Mouse (Mus musculus) intestine, embryonic 16.5 days (tissue): ENCODE results near the gene 1700003E16Rik. TPM values are rescaled to one million over a fixed set of nuclear protein-coding genes. Genes with fewer than 3 reads are reported as not detected.
"Not testable (repeated sequence)": the region's sequence is repeated elsewhere in the genome, so short reads cannot be mapped to it uniquely, and the experiment has no call there.

Experiments
- ATAC-seq: fragments of 200-750 bp; cut with Nextera tagmentation; 2 replicates; pipeline ENCODE4 v1.8.0; 2017; ENCODE audit warnings: moderate TSS enrichment, moderate library complexity
- H3K27ac ChIP-seq: fragments of 300-500 bp; sonication (generic); 2 replicates; pipeline ENCODE4 v1.5.1; 2014; ENCODE audit warnings: mild to moderate bottlenecking, low read length
- H3K27me3 ChIP-seq: fragments of 300-500 bp; sonication (generic); replicated peaks from 2 replicates; pipeline ENCODE4 v1.6.1; 2014; ENCODE audit warnings: low read length, control low read depth, mixed read lengths; ENCODE audit not compliant: control insufficient read depth, insufficient read depth
- H3K36me3 ChIP-seq: fragments of 300-500 bp; sonication (generic); 2 replicates; pipeline ENCODE4 v1.6.1; 2014; ENCODE audit warnings: low read length, control low read depth; ENCODE audit not compliant: control insufficient read depth, insufficient read depth
- H3K4me1 ChIP-seq: fragments of 300-500 bp; sonication (generic); 2 replicates; pipeline ENCODE4 v1.6.1; 2014; ENCODE audit warnings: low read length, control low read depth, mixed read lengths; ENCODE audit not compliant: control insufficient read depth, insufficient read depth
- H3K4me2 ChIP-seq: fragments of 300-500 bp; sonication (generic); 2 replicates; pipeline ENCODE4 v1.6.1; 2014; ENCODE audit warnings: low read depth, low read length, control low read depth
- H3K4me3 ChIP-seq: fragments of 300-500 bp; sonication (generic); 2 replicates; pipeline ENCODE4 v1.5.1; 2014; ENCODE audit warnings: mild to moderate bottlenecking, low read length
- H3K9ac ChIP-seq: fragments of 300-500 bp; sonication (generic); 2 replicates; pipeline ENCODE4 v1.6.1; 2014; ENCODE audit warnings: low read depth, low read length
- H3K9me3 ChIP-seq: fragments of 300-500 bp; sonication (generic); 2 replicates; pipeline ENCODE4 v1.6.1; 2016; ENCODE audit warnings: low read length, control low read depth; ENCODE audit not compliant: control insufficient read depth
- WGBS: fragments of 180-500 bp; shearing (Covaris S2); extraction: QIAGEN DNeasy Blood & Tissue Kit; methylation state at CpG from one replicate; pipeline ENCODE4 v1.1.7; 2014; 5-methylcytosine and 5-hydroxymethylcytosine counted together
- polyA plus RNA-seq: library from polyadenylated mRNA; unstranded; fragments of >200 nt; fragmentation: Nextera tagmentation; extraction: Ambion mirVana; gene quantifications from 2 replicates; pipeline ENCODE4 v1.2.1, GENCODE M21; 2015

The 1700003E16Rik gene
- polyA plus RNA-seq, 1 experiment from 2014 or later = 2.4 TPM

- 70% methylated on average over 9 of the region's 9 CpGs for WGBS
- H3K4me1 ChIP-seq = peaks cover 12% of the 10 kb centered on the region
- no peak overlapping the region for H3K27ac ChIP-seq
- H3K36me3 ChIP-seq = peaks cover 8% of the 10 kb centered on the region; the same call in 1 of the 2 replicates
- no peaks in the 10 kb centered on the region for H3K9me3 ChIP-seq
- H3K4me2 ChIP-seq = no peak overlapping the region
- no peak overlapping the region for H3K4me3 ChIP-seq
- no peaks in the 10 kb centered on the region for H3K27me3 ChIP-seq
- ATAC-seq = no peak
- no peak overlapping the region for H3K9ac ChIP-seq
Observed at GRCm38 (mm10) chr6:83145805-83146204, 10.4 kb upstream of the 1700003E16Rik start.

- WGBS = 61% methylated on average over 7 of the region's 7 CpGs
- peaks cover 8% of the 10 kb centered on the region; the same call in 1 of the 2 replicates for H3K36me3 ChIP-seq
- H3K4me2 ChIP-seq = no peak overlapping the region
- H3K9ac ChIP-seq = no peak overlapping the region
- no peak for ATAC-seq
- no peak overlapping the region for H3K4me3 ChIP-seq
- peaks cover 6% of the 10 kb centered on the region for H3K4me1 ChIP-seq
- no peaks in the 10 kb centered on the region for H3K9me3 ChIP-seq
- no peaks in the 10 kb centered on the region for H3K27me3 ChIP-seq
- H3K27ac ChIP-seq = no peak overlapping the region
Observed at GRCm38 (mm10) chr6:83147280-83147679, 8.9 kb upstream of the 1700003E16Rik start.

- Histone ChIP-seq H3K4me3 (no peak overlapping the region), H3K4me2 (no peak overlapping the region), H3K4me1 (peaks cover 3% of the 10 kb centered on the region; the same call in 1 of the 2 replicates), H3K27ac (no peak overlapping the region), H3K36me3 (peaks cover 11% of the 10 kb centered on the region; the same call in 1 of the 2 replicates), H3K27me3 (no peaks in the 10 kb centered on the region), H3K9ac (no peak overlapping the region), H3K9me3 (no peaks in the 10 kb centered on the region)
- ATAC-seq = no peak
- WGBS = 40% methylated on average over 8 of the region's 8 CpGs
Observed at GRCm38 (mm10) chr6:83151721-83152120, 4.5 kb upstream of the 1700003E16Rik start.

- Histone ChIP-seq H3K36me3 (peaks cover 6% of the 10 kb centered on the region; the same call in 1 of the 2 replicates), H3K4me1 (peaks cover 3% of the 10 kb centered on the region; the same call in 1 of the 2 replicates), H3K27me3 (no peaks in the 10 kb centered on the region), H3K4me2 (no peak overlapping the region), H3K27ac (no peak overlapping the region), H3K9me3 (no peaks in the 10 kb centered on the region), H3K9ac (no peak overlapping the region), H3K4me3 (no peak overlapping the region)
- no peak for ATAC-seq
- 81% methylated on average over 12 of the region's 12 CpGs for WGBS
Observed at GRCm38 (mm10) chr6:83153038-83153437, 3.2 kb upstream of the 1700003E16Rik start.

GRCm38 (mm10) chr6:83153485-83153884, 2.7 kb upstream of the 1700003E16Rik start:
- Histone ChIP-seq H3K4me2 (no peak overlapping the region), H3K9ac (no peak overlapping the region), H3K36me3 (peaks cover 6% of the 10 kb centered on the region; the same call in 1 of the 2 replicates), H3K4me3 (no peak overlapping the region), H3K4me1 (peaks cover 3% of the 10 kb centered on the region; the same call in 1 of the 2 replicates), H3K27me3 (no peaks in the 10 kb centered on the region), H3K9me3 (no peaks in the 10 kb centered on the region), H3K27ac (no peak overlapping the region)
- 71% methylated on average over 5 of the region's 5 CpGs for WGBS
- ATAC-seq = peak; percentile 75

- Histone ChIP-seq H3K36me3 (peaks cover 3% of the 10 kb centered on the region; the same call in 1 of the 2 replicates), H3K27ac (no peak overlapping the region), H3K9ac (peak overlapping the region; percentile 60), H3K9me3 (no peaks in the 10 kb centered on the region), H3K4me3 (peak overlapping the region; percentile 64), H3K4me2 (peak overlapping the region; percentile 91), H3K4me1 (peaks cover 3% of the 10 kb centered on the region; the same call in 1 of the 2 replicates), H3K27me3 (peaks cover 2% of the 10 kb centered on the region; the same call in 1 of the 2 replicates)
- WGBS = 10% methylated on average over 23 of the region's 23 CpGs
- ATAC-seq = no peak; the same call in 1 of the 2 replicates
Observed at GRCm38 (mm10) chr6:83155552-83156238, 509 bp upstream of the 1700003E16Rik start.

- not testable (repeated sequence) for H3K36me3 ChIP-seq, H3K9me3 ChIP-seq, ATAC-seq, H3K4me2 ChIP-seq, H3K27ac ChIP-seq, H3K9ac ChIP-seq, H3K4me3 ChIP-seq
- H3K4me1 ChIP-seq = peaks cover 14% of the 10 kb centered on the region
- WGBS = 18% methylated on average over 3 of the region's 3 CpGs
- peaks cover 13% of the 10 kb centered on the region; the same call in 1 of the 2 replicates for H3K27me3 ChIP-seq
Observed at GRCm38 (mm10) chr6:83159456-83159855, 3.3 kb downstream of the 1700003E16Rik start.

GRCm38 (mm10) chr6:83161442-83161841, 5.2 kb downstream of the 1700003E16Rik start:
- 16% methylated on average over 19 of the region's 19 CpGs for WGBS
- no peak for ATAC-seq
- H3K27me3 ChIP-seq = peaks cover 13% of the 10 kb centered on the region; the same call in 1 of the 2 replicates

GRCm38 (mm10) chr6:83161921-83162641, 5.9 kb downstream of the 1700003E16Rik start:
- Histone ChIP-seq H3K27me3 (peaks cover 13% of the 10 kb centered on the region; the same call in 1 of the 2 replicates), H3K9me3 (no peaks in the 10 kb centered on the region), H3K4me2 (peak overlapping the region; percentile 94), H3K27ac (no peak overlapping the region), H3K4me1 (peaks cover 13% of the 10 kb centered on the region), H3K9ac (peak overlapping the region; percentile 68), H3K36me3 (no peaks in the 10 kb centered on the region), H3K4me3 (peak overlapping the region; percentile 50)
- under 1% methylated on average over 49 of the region's 49 CpGs for whole genome bisulfite sequencing
- ATAC-seq = peak; percentile 48

More at GRCm38 (mm10) chr6:83161442-83161841, 5.2 kb downstream of the 1700003E16Rik start:
- peaks cover 10% of the 10 kb centered on the region for H3K4me1 ChIP-seq
- H3K36me3 ChIP-seq = no peaks in the 10 kb centered on the region
- H3K9ac ChIP-seq = peak overlapping the region; percentile 68
- H3K4me3 ChIP-seq = peak overlapping the region; percentile 50
- no peak overlapping the region for H3K27ac ChIP-seq
- H3K9me3 ChIP-seq = no peaks in the 10 kb centered on the region
- peak overlapping the region; percentile 94 for H3K4me2 ChIP-seq
